Mouse (Mus musculus) embryo, embryonic 10.5 days (tissue): ENCODE data around the gene Noc4l.

ENCODE experiments used
- DNase-seq: peaks from one replicate; pipeline ENCODE4 v3.0.0-alpha.2; 2015; ENCODE audit warnings: low spot score

The Noc4l gene

GRCm38 (mm10) chr5:110652719-110653648 lies at the start of gene Noc4l, which contains the start of gene Ddx51:
Noc4l (minus strand) TSS chr5:110653417.
Ddx51 (plus strand) TSS chr5:110653451.
- peak; percentile 95 for DNase-seq

DNA sequence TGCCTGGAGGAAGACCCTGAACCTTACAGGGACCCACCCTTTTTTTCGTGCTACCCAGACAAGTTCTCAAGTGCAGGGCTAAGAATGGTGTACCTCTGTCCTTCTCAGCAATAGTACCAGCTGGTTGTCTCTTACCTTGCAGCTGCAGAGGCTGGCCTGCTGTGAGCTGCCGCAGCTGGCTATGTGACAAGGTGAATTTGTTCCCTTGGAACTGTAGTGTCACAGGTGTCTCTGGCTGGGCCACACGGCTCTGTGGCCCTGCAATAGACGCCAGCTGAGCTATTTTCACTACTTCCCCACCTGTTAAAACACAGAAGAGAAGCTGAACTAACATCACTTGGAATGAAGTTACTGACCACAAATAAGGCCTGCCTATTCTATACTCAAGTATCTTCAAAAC lies 45.4 kb upstream of the Noc4l start:
- no peak for DNase-seq

DNA sequence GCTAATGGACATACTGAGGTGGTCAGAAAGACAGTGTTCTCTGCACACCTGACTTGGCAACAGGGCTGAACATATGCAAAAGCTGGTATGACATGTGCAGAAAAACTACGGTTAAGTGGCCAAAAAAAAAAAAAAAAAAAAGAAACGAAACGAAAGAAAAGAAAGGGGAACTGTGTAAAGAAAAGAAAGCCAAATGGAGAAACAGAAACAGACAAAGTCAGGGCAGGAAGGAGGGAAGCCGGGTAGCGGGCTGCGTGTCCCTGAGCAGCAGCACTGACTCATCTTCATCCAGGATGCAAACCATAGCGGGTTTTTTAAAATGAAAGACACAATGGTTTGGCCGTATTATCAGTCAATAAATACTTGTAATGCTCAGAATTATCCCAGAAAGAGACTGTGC lies 28.8 kb upstream of the Noc4l start:
- DNase-seq = no peak

- DNase-seq = no peak
Measured at GRCm38 (mm10) chr5:110665486-110666121, 12.4 kb upstream of the Noc4l start.

DNA sequence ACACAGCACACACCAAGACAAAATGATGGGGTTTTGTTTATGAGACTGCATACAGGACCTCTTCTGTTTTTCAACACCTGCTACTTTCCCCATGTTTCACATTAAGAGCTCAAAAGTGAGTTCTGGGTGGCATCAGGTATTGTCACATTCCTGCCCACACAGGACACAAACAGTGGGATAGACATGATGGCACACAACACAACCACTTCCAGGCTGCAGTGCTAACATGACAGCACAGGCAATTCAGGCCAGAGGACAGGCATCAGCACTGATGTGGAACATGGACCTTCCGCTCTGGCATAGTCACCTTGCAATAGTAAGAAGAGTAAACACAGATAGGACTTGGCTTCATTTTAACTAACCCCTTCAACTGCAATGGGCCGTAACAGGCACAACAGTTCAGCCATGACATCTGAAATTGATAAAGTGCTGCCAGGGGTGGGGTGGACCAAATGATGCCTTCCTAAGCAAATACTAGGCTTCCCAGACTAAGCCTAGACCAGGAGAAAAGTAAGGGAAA lies 11.6 kb upstream of the Noc4l start:
- DNase-seq = no peak

- DNase-seq = no peak
Measured at GRCm38 (mm10) chr5:110664041-110664440, 10.8 kb upstream of the Noc4l start.

- no peak for DNase-seq
Measured at GRCm38 (mm10) chr5:110659682-110660081, 6.5 kb upstream of the Noc4l start.

DNA sequence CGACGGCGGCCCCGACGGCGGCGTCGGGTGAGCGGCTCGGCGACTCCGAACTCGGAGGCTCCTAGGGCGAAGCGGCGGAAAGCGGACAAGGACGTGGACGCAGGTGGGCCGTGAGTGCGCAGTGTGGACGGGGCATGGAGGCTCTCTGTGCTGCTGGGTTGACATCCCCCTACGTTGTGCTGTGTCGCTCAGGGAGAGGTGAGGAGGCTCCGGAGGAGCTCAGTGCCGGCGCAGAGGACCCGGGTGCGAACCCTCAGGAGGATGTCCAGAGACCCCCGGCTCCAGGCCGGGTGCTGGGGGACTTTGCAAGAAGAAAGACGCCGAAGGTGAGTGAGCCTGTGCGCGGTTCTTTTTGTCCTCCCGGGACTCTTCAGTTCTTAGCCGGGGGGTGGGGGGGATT lies 469 bp upstream of the Noc4l start:
- DNase-seq = no peak

DNA sequence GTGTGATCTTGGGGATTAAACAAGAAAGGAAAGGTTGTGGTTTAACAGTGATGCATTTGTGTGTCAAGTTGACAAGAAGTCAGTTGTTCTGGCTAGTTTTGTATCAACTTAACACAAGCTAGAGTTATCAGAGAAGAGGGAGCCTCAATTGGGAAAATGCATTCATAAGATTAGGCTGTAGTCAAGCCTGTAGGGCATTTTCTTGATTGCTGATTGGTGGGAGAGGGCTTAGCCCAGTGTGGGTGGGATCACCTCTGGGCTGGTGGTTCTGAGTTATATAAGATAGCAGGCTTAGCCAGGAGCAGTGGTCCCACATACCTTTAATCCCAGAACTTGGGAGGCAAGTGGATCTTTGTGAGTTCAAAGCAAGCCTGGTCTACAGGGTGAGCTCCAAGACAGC lies 6.8 kb downstream of the Noc4l start:
- no peak for DNase-seq

DNA sequence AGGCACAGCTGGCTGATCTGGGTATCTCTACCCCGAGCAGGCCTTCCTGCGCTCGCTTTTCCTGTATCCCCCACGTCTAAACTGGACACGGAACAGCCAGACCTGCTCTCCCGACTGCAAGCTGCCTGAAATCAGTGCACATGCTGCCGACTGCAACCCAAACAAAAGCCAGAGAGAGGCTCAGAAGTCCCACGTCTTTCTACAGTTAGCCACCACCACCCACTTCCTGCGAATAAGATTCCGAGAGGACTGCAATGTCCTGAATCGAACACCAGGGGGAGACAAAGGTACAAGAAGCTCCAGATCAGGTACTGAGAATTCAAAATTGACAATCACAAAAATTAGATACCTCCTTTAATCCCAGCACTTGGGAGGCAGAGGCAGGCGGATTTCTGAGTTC lies 13.8 kb downstream of the Noc4l start:
- peak; percentile 86 for DNase-seq

DNA sequence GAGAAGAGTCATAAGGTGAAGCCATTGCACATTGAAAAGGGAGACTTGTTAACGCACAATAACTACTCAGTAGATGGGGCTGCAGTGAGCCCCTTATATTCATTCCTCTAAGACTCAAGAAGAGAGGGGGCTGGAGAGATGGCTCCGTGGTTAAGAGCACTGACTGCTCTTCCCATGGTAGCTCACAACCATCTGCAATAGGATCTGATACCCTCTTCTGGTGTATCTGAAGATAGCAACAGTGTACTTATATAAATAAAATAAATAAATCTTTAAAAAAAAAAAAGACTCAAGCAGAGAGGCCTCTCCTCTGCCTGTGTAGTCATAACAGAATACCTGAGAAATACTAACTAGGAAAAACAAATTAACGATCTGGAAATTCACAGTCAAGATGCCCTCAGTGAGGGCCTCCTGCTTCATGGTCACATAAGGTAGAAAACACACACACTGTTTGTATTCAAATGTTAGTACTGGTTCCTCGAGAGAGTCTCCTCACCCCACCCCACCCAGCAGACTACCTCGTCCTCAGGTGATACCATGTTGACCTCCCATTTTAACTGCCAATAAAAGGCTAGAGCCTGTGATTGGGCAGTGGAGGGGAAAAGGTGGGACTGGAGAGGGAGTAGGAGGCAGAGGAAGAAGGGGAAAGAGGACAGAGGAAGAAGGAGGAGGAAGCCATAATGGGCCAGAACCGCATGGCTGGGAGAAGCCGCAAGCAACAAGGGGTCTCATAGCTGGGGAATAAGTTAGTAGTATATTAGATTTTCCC lies 14.7 kb downstream of the Noc4l start:
- DNase-seq = no peak

DNA sequence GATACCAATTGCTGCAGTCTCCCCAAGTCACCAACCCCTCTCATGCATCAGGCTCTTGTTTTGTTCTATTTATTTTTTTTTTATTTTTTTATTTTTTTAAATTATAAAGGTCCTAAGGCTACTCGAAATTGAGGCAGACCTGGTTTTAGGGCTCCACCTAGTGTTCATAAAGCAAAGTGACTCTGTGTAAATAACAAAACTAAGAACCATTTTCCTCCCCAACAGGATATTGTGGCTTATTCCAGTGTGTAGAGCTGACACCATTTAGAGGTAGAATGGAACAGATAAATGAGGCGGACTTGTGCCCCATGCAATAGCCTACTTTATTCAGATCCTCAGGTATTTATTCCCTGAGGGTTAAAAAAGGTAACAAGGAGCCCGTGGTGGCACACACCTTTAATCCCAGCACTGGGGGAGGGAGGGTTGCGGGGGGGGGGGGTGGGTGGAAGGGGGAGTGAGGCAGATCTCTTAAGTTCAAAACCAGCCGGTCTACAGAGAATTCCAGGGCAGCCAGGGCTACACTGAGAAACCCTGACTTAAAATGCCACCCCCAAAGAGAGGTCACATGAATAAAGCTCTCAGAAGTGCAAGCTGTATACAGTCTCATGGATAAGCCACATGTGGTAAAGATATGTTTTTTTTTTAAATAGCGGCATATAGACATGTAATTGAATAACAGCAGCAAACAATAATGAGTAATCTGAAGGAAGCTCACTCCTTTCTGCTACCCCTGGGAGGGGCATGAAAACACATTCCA lies 17.1 kb downstream of the Noc4l start:
- DNase-seq = peak; percentile 67

DNA sequence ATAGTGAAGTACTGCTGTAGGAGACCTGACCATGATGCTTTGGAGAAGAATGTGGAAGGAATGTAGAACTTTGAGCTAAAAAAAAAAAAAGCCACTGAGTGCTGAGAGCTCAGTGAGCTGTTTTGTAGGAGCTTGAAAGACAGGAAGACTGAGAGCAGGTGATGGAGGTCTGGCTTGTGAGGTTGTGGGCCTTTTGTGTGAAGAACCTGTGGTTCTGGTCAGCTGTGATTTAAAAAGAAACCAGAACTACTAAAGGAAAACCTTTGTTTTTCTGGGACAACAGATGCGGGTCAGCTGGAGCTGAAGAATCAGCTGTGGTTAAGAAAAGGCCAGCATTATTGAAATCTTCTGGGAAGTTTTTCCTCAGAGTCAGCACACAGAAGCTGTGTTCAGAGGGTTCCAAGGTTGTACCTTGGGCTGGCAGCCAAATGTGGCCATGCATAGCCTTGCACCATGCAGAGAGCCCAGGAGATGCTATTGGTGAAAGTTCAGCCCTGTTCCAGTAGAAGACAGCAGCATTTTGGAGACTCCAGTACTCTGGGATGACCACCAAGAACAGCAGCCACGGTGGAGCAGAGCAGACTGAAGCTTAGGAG lies 23.6 kb downstream of the Noc4l start:
- DNase-seq = no peak

DNA sequence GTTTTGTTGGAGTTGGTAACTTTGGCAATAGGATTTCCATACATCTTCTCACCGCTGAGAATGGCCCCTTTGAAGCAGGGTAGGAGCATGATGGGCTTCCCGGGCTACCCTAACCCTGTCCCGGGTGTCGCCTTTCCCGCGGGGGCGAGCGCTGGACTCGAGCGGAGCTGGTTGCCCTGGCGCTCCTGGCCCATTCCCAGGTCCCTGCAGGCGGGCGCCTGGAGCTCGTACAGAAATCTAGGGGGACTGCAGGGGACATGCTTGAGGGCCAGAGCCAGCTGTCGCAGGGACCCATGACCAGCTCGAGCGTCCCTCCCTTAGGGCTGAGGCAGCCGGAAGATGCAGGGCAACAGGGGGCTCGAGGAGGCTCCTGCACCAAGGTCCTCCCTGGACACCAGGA lies 25.1 kb downstream of the Noc4l start:
- DNase-seq = no peak

DNA sequence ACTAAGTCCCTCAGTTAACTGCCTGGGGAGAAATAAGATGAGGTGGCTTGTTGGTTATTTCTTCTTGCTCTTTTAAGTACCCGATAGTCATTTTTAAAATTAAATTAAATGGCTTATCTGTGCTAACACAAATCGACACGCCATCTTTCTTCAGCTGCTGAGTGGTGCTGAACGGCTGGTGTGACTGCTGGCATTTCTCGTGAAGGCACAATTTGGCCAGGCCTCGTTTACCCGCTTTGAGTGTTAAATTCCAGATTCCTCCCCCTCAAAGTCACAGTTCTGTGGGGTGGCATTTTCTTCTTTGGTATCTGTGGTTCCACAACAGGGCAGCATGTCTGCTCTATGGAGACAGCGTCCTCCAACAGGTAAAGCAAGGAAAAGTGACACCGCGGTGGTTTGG lies 25.9 kb downstream of the Noc4l start:
- no peak for DNase-seq

DNA sequence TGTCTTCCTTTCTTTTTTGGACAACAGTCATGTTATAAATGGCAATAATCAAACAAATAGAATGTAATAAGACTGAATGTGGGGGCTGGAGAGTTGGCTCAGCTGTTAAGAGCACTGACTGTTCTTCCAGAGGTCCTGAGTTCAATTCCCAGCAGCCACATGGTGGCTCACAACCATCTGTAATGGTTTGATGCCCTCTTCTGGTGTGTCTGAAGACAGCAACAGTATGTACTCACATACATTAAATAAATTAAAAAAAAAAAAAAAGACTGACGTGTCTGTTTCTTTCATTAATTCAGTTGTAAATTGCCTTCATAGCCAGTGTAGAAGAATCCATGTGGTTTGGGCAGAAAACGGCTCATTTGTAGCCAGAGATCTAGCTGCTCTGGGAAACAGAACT lies 28.9 kb downstream of the Noc4l start:
- DNase-seq = no peak

DNA sequence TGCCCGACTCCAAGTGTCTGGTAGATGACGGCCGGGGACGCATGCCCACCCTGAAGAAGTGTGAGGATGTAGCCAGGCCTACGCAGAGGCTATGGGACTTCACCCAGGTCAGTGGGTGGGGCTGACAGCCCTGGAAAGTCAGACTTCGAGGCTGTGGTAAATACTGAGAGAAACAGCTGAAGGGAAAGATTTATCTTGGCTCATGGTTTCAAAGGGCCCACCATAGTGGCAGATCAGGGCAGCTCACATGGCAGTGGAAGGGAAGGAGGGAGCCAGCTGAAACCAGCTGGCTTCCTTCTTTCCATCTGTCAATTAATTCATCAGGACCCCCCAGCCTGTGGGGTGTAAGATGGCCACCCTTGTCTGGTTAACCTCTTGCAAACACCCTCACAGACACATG lies 34.0 kb downstream of the Noc4l start:
- no peak for DNase-seq

DNA sequence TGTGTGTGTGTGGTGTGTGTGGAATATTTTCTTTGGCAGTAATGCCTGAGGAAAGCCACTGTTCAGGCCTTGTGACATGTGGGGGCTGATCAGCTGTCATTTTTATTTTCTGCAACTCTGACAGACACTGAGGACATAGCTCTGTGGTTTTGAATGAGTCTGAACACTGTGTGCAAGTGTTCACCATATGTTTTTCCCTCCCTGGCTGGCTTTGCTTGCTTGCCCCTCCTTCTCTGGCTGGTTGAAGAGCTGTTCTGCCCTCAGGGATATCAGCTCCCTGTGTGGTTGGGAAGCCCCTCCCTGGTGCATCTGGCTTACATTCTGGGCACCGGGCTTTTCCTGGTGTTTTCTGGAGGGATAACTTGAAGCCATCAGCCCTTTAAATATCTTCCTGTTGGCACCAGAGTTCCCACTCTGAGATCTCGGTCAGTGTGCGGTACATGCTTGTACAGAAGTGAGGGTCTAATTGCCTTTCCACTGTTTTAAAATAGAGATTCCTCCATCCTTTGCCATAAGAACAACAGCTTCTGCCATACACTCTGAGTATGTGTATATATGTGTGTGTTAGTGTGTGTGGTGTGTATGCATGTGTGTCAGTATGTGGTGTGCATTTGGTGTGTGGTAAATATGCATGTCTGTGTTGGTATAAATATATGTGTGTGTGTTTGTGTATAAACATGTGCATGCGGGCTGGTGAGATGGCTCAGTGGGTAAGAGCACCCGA lies 41.6 kb downstream of the Noc4l start:
- DNase-seq = peak; percentile 46

DNA sequence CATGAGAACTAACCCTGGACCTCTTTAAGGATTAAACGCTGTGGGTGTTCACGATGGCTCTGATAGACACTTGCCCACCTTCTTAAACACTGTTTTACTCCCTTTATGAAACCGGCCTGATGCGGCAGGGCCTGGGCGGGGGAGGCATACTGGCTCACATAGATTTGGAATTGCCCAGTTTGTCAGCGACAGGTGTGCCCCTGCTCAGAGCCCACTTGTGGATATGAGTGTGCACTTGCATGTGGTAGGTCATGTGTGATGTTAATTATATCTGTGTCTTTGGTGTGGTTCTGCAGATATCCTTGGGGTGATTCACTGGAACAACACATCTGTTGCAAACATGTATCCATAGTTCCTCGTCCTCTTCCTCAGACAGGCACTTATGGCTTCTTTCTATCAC lies 42.7 kb downstream of the Noc4l start:
- DNase-seq = no peak

GRCm38 (mm10) chr5:110609868-110610267 lies 43.3 kb downstream of the Noc4l start:
- no peak for DNase-seq

DNA sequence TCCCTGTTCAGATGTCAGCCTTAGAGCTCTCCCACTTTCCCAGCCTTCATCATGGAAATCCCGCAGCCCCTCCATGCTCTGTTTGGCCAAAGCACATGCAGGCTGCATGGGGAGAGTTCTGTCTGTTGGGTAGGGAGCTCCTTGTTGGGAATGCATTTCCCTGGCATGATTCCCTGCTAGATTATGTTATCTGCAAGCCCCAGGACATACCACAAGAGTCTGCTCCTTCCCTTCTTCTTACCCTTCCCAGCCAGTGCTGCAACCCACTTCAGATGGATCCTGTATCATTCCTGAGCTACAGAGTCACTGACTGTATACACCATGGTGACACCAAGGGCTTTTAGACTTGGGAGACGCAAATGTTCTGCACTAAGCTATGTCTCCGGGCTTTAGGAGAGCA lies 43.8 kb downstream of the Noc4l start:
- no peak for DNase-seq
